Mouse (Mus musculus) testis, adult 2 months (tissue): ENCODE measurements at regions not wholly inside any gene's neighbourhood (a gene's known extent, or its start where the extent isn't known, plus 50 kb on each side); places are given as distances from the start of the nearest gene placed in this dataset.

Source experiments
- H3K27ac ChIP-seq: fragments of 200-500 bp; 2 replicates; pipeline ENCODE4 v1.5.1; 2012; ENCODE audit warnings: low read depth, low read length; ENCODE audit not compliant: control insufficient read depth, insufficient read depth
- H3K27me3 ChIP-seq: fragments of 200-500 bp; 2 replicates; pipeline ENCODE4 v1.6.1; 2012; ENCODE audit warnings: mild to moderate bottlenecking, low read length, moderate library complexity; ENCODE audit not compliant: control insufficient read depth, insufficient read depth
- H3K36me3 ChIP-seq: fragments of 200-500 bp; 2 replicates; pipeline ENCODE4 v1.6.1; 2012; ENCODE audit warnings: mild to moderate bottlenecking, low read length; ENCODE audit not compliant: control insufficient read depth, insufficient read depth
- H3K4me1 ChIP-seq: fragments of 200-500 bp; 2 replicates; pipeline ENCODE4 v1.6.1; 2012; ENCODE audit warnings: low read length; ENCODE audit not compliant: control insufficient read depth, insufficient read depth
- H3K4me3 ChIP-seq: fragments of 200-500 bp; 2 replicates; pipeline ENCODE4 v1.5.1; 2012; ENCODE audit warnings: low read depth, mild to moderate bottlenecking, low read length, moderate library complexity, mixed read lengths; ENCODE audit not compliant: control insufficient read depth
- CTCF ChIP-seq: fragments of 200-500 bp; IDR thresholded peaks from 2 replicates; pipeline ENCODE4 v1.5.1; 2012; ENCODE audit warnings: low read depth, mild to moderate bottlenecking, inconsistent platforms, low read length, moderate library complexity; ENCODE audit not compliant: control insufficient read depth, insufficient read depth, insufficient replicate concordance
- POLR2A ChIP-seq: fragments of 200-500 bp; IDR thresholded peaks from 2 replicates; pipeline ENCODE4 v1.6.1; 2012; ENCODE audit warnings: low read depth, mild to moderate bottlenecking, inconsistent platforms, low read length, moderate library complexity; ENCODE audit not compliant: control insufficient read depth

- H3K4me3 ChIP-seq: no peak overlapping the region
- TF ChIP-seq POLR2A: no peak
- no peak for TF ChIP-seq CTCF
- H3K27me3 ChIP-seq: no peaks in the 10 kb centered on the region
- H3K36me3 ChIP-seq: no peaks in the 10 kb centered on the region
- H3K27ac ChIP-seq: no peak overlapping the region
- no peaks in the 10 kb centered on the region for H3K4me1 ChIP-seq
These were observed 248.2 kb upstream of the 9630041A04Rik start for GRCm38 (mm10) chr9:101613471-101613870.

GRCm38 (mm10) chr9:101612971-101613370 is 248.7 kb upstream of the 9630041A04Rik start:
- H3K4me3 ChIP-seq: no peak overlapping the region
- TF ChIP-seq CTCF (no peak), POLR2A (no peak)

GRCm38 (mm10) chr9:101612571-101612970 is 249.1 kb upstream of the 9630041A04Rik start:
- no peaks in the 10 kb centered on the region for H3K4me1 ChIP-seq
- no peak overlapping the region for H3K4me3 ChIP-seq
- H3K27ac ChIP-seq: no peak overlapping the region
- no peaks in the 10 kb centered on the region for H3K36me3 ChIP-seq
- TF ChIP-seq POLR2A: no peak
- no peak for TF ChIP-seq CTCF
- no peaks in the 10 kb centered on the region for H3K27me3 ChIP-seq

More at GRCm38 (mm10) chr9:101612971-101613370, 248.7 kb upstream of the 9630041A04Rik start:
- no peaks in the 10 kb centered on the region for H3K27me3 ChIP-seq
- no peaks in the 10 kb centered on the region for H3K4me1 ChIP-seq
- H3K27ac ChIP-seq: no peak overlapping the region
- H3K36me3 ChIP-seq: no peaks in the 10 kb centered on the region

GRCm38 (mm10) chr9:101611481-101611880 is 250.2 kb upstream of the 9630041A04Rik start:
- Histone ChIP-seq H3K27ac (no peak overlapping the region), H3K36me3 (no peaks in the 10 kb centered on the region), H3K4me3 (no peak overlapping the region), H3K4me1 (no peaks in the 10 kb centered on the region), H3K27me3 (no peaks in the 10 kb centered on the region)
- TF ChIP-seq POLR2A (no peak), CTCF (peak; percentile 9; the same call in 1 of the 2 replicates)

GRCm38 (mm10) chr9:101610806-101611443 is 250.7 kb upstream of the 9630041A04Rik start:
- no peak overlapping the region for H3K4me3 ChIP-seq
- H3K36me3 ChIP-seq: no peaks in the 10 kb centered on the region
- no peak overlapping the region for H3K27ac ChIP-seq
- no peak for TF ChIP-seq POLR2A
- TF ChIP-seq CTCF: no peak
- H3K4me1 ChIP-seq: no peaks in the 10 kb centered on the region
- no peaks in the 10 kb centered on the region for H3K27me3 ChIP-seq

GRCm38 (mm10) chr9:101610338-101610737 is 251.3 kb upstream of the 9630041A04Rik start:
- Histone ChIP-seq H3K36me3 (no peaks in the 10 kb centered on the region), H3K4me1 (no peaks in the 10 kb centered on the region), H3K27me3 (no peaks in the 10 kb centered on the region), H3K4me3 (no peak overlapping the region), H3K27ac (no peak overlapping the region)
- TF ChIP-seq POLR2A: no peak
- TF ChIP-seq CTCF: no peak

GRCm38 (mm10) chr9:101602799-101603198 is 258.8 kb upstream of the 9630041A04Rik start:
- Histone ChIP-seq H3K27ac (no peak overlapping the region), H3K4me1 (no peaks in the 10 kb centered on the region), H3K27me3 (no peaks in the 10 kb centered on the region), H3K4me3 (no peak overlapping the region), H3K36me3 (no peaks in the 10 kb centered on the region)
- no peak for TF ChIP-seq POLR2A
- TF ChIP-seq CTCF: no peak
